Mouse (Mus musculus): ENCODE results near the gene Tspan9. TPM values are rescaled to one million over a fixed set of nuclear protein-coding genes. Genes with fewer than 3 reads are reported as not detected.

The Tspan9 gene
- polyA plus RNA-seq, 1 experiment from 2014 or later = 19.6 TPM

DNA sequence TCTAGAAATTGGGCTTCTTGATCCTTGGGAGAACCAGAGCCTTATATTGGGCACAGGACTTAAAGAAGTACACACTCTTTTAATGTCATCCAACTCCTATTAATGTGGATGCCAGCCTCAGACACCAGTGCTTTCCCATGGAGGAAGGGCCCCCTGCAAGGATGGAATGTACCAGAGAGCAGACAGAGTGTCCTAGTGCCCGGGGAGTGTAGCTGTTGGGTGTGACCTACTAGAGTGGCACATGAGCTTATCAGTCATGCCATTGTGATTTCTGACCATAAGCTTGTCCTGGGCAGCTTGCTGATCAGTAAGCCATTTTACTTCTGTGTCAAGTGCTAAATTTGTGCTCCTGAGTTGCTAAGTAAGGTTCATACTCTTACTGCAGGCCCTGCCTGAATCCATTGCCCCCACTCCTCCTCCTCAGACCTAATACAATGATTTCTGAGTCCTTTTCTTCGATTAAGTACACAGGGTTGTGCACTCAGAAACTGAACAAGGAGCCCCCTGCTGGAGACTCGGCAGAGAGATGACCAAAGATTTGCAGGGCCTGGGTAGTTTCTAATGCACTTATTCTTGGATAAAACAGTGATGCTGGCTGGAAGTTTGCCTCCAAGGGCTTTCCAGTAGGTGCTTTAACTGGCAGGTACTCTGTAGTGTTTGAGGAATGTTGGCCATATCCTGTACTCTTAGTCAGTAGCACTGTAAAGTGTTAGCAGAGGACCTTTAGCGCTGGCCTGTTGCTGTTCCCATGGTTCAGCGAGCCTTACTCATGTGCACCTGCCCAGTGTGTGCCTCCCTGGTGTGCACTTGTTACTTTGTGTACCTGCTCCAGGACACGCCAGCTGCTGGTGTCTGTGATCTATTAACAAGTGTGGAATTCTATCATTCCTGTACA, 25.6 kb upstream of the Tspan9 start:
- Histone ChIP-seq H3K4me1 (ENCODE audit: insufficient read depth) (no peaks in the 10 kb centered on the region), H3K9me3 (ENCODE audit: low read length) (no peaks in the 10 kb centered on the region), H3K27me3 (ENCODE audit: insufficient read depth, low read length) (no peaks in the 10 kb centered on the region), H3K4me3 (ENCODE audit: low read depth, low read length) (no peak overlapping the region), H3K9ac (replicated peaks) (no peak overlapping the region), H3K27ac (ENCODE audit: low read depth) (no peak overlapping the region), H3K36me3 (replicated peaks; ENCODE audit: insufficient read depth, low read length) (no peaks in the 10 kb centered on the region), H3K4me2 (ENCODE audit: low read depth, low read length) (no peak overlapping the region)
- ATAC-seq (no peak), DNase-seq (peak; percentile 30)
- whole genome bisulfite sequencing (ENCODE audit: insufficient replicate concordance) = 48% methylated on average over 6 of the region's 6 CpGs
- no peak for TF ChIP-seq EP300 (IDR thresholded peaks at IDR 0.05; ENCODE audit: low read depth)
- peak; percentile 46 for TF ChIP-seq CTCF (IDR thresholded peaks at IDR 0.05; ENCODE audit: low read depth)

- TF ChIP-seq CTCF (IDR thresholded peaks at IDR 0.05; ENCODE audit: low read depth) = no peak
- no peak for TF ChIP-seq EP300 (IDR thresholded peaks at IDR 0.05; ENCODE audit: low read depth)
- WGBS (ENCODE audit: insufficient replicate concordance) = 59% methylated on average over 2 of the region's 2 CpGs
- ATAC-seq = no peak
These were observed 22.2 kb upstream of the Tspan9 start for GRCm38 (mm10) chr6:128165564-128165963.

GRCm38 (mm10) chr6:128164632-128165031, 21.2 kb upstream of the Tspan9 start:
- Histone ChIP-seq H3K9ac (replicated peaks) (no peak overlapping the region), H3K4me2 (ENCODE audit: low read depth, low read length) (no peak overlapping the region), H3K27me3 (ENCODE audit: insufficient read depth, low read length) (no peaks in the 10 kb centered on the region), H3K27ac (ENCODE audit: low read depth) (no peak overlapping the region), H3K36me3 (replicated peaks; ENCODE audit: insufficient read depth, low read length) (no peaks in the 10 kb centered on the region), H3K4me3 (ENCODE audit: low read depth, low read length) (no peak overlapping the region), H3K9me3 (ENCODE audit: low read length) (no peaks in the 10 kb centered on the region), H3K4me1 (ENCODE audit: insufficient read depth) (no peaks in the 10 kb centered on the region)
- ATAC-seq (no peak), DNase-seq (no peak)
- WGBS (ENCODE audit: insufficient replicate concordance) = 75% methylated on average over 7 of the region's 8 CpGs
- TF ChIP-seq CTCF (IDR thresholded peaks at IDR 0.05; ENCODE audit: low read depth) (no peak), EP300 (IDR thresholded peaks at IDR 0.05; ENCODE audit: low read depth) (no peak)

More at GRCm38 (mm10) chr6:128165564-128165963, 22.2 kb upstream of the Tspan9 start:
- Histone ChIP-seq H3K4me1 (ENCODE audit: insufficient read depth) (no peaks in the 10 kb centered on the region), H3K27ac (ENCODE audit: low read depth) (no peak overlapping the region), H3K9ac (replicated peaks) (no peak overlapping the region), H3K27me3 (ENCODE audit: insufficient read depth, low read length) (no peaks in the 10 kb centered on the region), H3K4me2 (ENCODE audit: low read depth, low read length) (no peak overlapping the region), H3K36me3 (replicated peaks; ENCODE audit: insufficient read depth, low read length) (no peaks in the 10 kb centered on the region), H3K4me3 (ENCODE audit: low read depth, low read length) (no peak overlapping the region), H3K9me3 (ENCODE audit: low read length) (no peaks in the 10 kb centered on the region)
- DNase-seq = no peak

GRCm38 (mm10) chr6:128159092-128159491, 15.7 kb upstream of the Tspan9 start:
- DNase-seq = no peak
- WGBS (ENCODE audit: insufficient replicate concordance) = 81% methylated on average over 6 of the region's 6 CpGs

DNA sequence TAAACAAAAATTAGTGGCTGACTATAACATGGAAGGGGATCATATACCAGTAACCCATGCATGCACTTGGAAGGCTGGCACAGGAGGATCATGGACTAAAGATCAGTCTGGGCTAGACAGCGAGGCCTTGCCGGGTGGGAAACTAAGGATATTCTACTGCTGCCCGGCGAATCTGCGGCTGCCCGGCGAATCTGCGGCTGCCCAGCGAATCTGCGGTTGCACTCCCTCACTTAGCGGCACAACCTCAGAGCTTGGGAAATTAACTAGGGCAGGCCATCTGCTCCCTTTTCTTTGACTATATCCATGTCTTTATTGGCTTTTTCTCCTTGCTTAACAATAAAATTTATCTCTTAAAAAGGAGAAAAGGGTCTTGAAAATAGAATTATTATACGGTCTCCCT, 14.6 kb upstream of the Tspan9 start:
- DNase-seq = no peak
- Histone ChIP-seq H3K4me1 (ENCODE audit: insufficient read depth) (no peaks in the 10 kb centered on the region; the same call in 1 of the 2 replicates), H3K27me3 (ENCODE audit: insufficient read depth, low read length) (no peaks in the 10 kb centered on the region), H3K36me3 (replicated peaks; ENCODE audit: insufficient read depth, low read length) (no peaks in the 10 kb centered on the region), H3K4me3 (ENCODE audit: low read depth, low read length) (no peak overlapping the region), H3K4me2 (ENCODE audit: low read depth, low read length) (no peak overlapping the region), H3K9me3 (ENCODE audit: low read length) (no peaks in the 10 kb centered on the region), H3K27ac (ENCODE audit: low read depth) (no peak overlapping the region), H3K9ac (replicated peaks) (no peak overlapping the region)
- TF ChIP-seq EP300 (IDR thresholded peaks at IDR 0.05; ENCODE audit: low read depth) (no peak), CTCF (IDR thresholded peaks at IDR 0.05; ENCODE audit: low read depth) (no peak)
- no peak for ATAC-seq
- WGBS (ENCODE audit: insufficient replicate concordance) = 87% methylated on average over 12 of the region's 12 CpGs

More at GRCm38 (mm10) chr6:128159092-128159491, 15.7 kb upstream of the Tspan9 start:
- no peak for TF ChIP-seq CTCF (IDR thresholded peaks at IDR 0.05; ENCODE audit: low read depth)
- no peak for TF ChIP-seq EP300 (IDR thresholded peaks at IDR 0.05; ENCODE audit: low read depth)
- no peaks in the 10 kb centered on the region for H3K27me3 ChIP-seq (ENCODE audit: insufficient read depth, low read length)
- no peak overlapping the region for H3K4me2 ChIP-seq (ENCODE audit: low read depth, low read length)
- no peak overlapping the region for H3K4me3 ChIP-seq (ENCODE audit: low read depth, low read length)
- H3K36me3 ChIP-seq (replicated peaks; ENCODE audit: insufficient read depth, low read length) = no peaks in the 10 kb centered on the region
- no peak overlapping the region for H3K27ac ChIP-seq (ENCODE audit: low read depth)
- no peak overlapping the region for H3K9ac ChIP-seq (replicated peaks)
- ATAC-seq = no peak
- H3K4me1 ChIP-seq (ENCODE audit: insufficient read depth) = no peaks in the 10 kb centered on the region; the same call in 1 of the 2 replicates
- H3K9me3 ChIP-seq (ENCODE audit: low read length) = no peaks in the 10 kb centered on the region

GRCm38 (mm10) chr6:128156476-128156875, 13.1 kb upstream of the Tspan9 start:
- ATAC-seq (no peak), DNase-seq (no peak)
- no peaks in the 10 kb centered on the region for H3K9me3 ChIP-seq (ENCODE audit: low read length)
- H3K27ac ChIP-seq (ENCODE audit: low read depth) = no peak overlapping the region
- no peak overlapping the region for H3K4me2 ChIP-seq (ENCODE audit: low read depth, low read length)
- H3K36me3 ChIP-seq (replicated peaks; ENCODE audit: insufficient read depth, low read length) = no peaks in the 10 kb centered on the region
- 65% methylated on average over 4 of the region's 4 CpGs for WGBS (ENCODE audit: insufficient replicate concordance)
- no peaks in the 10 kb centered on the region; the same call in 1 of the 2 replicates for H3K4me1 ChIP-seq (ENCODE audit: insufficient read depth)
- H3K9ac ChIP-seq (replicated peaks) = no peak overlapping the region
- H3K27me3 ChIP-seq (ENCODE audit: insufficient read depth, low read length) = no peaks in the 10 kb centered on the region
- TF ChIP-seq EP300 (IDR thresholded peaks at IDR 0.05; ENCODE audit: low read depth) (no peak), CTCF (IDR thresholded peaks at IDR 0.05; ENCODE audit: low read depth) (no peak)
- no peak overlapping the region for H3K4me3 ChIP-seq (ENCODE audit: low read depth, low read length)

Measured in liver, postnatal 0 days (tissue).